Mouse (Mus musculus) ES-Bruce4 (cell line): Measurements from ENCODE around the gene Rab5if. TPM values are rescaled to one million over a fixed set of nuclear protein-coding genes. Genes with fewer than 3 reads are reported as not detected.
"Not testable (repeated sequence)": the region's sequence is repeated elsewhere in the genome, so short reads cannot be mapped to it uniquely, and the experiment has no call there.

Source experiments
- H3K27ac ChIP-seq: 2 replicates; pipeline ENCODE4 v1.5.1; 2012; ENCODE audit warnings: low read length, inconsistent platforms; ENCODE audit not compliant: insufficient read depth
- H3K27me3 ChIP-seq: 2 replicates; pipeline ENCODE4 v1.6.1; 2012; ENCODE audit warnings: mild to moderate bottlenecking, low read length, inconsistent platforms; ENCODE audit not compliant: control insufficient read depth, poor library complexity, insufficient read depth, severe bottlenecking
- H3K36me3 ChIP-seq: 2 replicates; pipeline ENCODE4 v1.6.1; 2012; ENCODE audit warnings: inconsistent platforms, mild to moderate bottlenecking, low read length, moderate library complexity; ENCODE audit not compliant: control insufficient read depth, poor library complexity, insufficient read depth, severe bottlenecking
- H3K4me1 ChIP-seq: one replicate; pipeline ENCODE4 v1.8.1; 2011; ENCODE audit warnings: low read length; ENCODE audit not compliant: control insufficient read depth, insufficient read depth
- H3K4me3 ChIP-seq: 2 replicates; pipeline ENCODE4 v1.5.1; 2011; ENCODE audit warnings: low read depth, mild to moderate bottlenecking, low read length
- H3K9ac ChIP-seq: 2 replicates; pipeline ENCODE4 v1.6.1; 2012; ENCODE audit warnings: low read depth, mild to moderate bottlenecking, inconsistent platforms; ENCODE audit not compliant: poor library complexity, severe bottlenecking
- H3K9me3 ChIP-seq: replicated peaks from 2 replicates; pipeline ENCODE4 v1.6.1; 2012; ENCODE audit warnings: mild to moderate bottlenecking, low read length, inconsistent platforms; ENCODE audit not compliant: control insufficient read depth, poor library complexity, insufficient read depth, severe bottlenecking
- CTCF ChIP-seq: IDR thresholded peaks from one replicate; pipeline ENCODE4 v1.8.1; 2011; ENCODE audit warnings: low read depth, low read length
- EP300 ChIP-seq: IDR thresholded peaks from 2 replicates; pipeline ENCODE4 v1.6.1; 2011; ENCODE audit warnings: low read depth, low read length; ENCODE audit not compliant: insufficient read depth
- POLR2A ChIP-seq: IDR thresholded peaks from one replicate; pipeline ENCODE4 v1.8.1; 2011; ENCODE audit warnings: low read length; ENCODE audit not compliant: insufficient read depth
- polyA plus RNA-seq: library from polyadenylated mRNA; stranded (reverse); fragments of >200 nt; gene quantifications from 2 replicates; pipeline ENCODE4 v1.2.4, GENCODE M21; 2011; ENCODE audit warnings: low read depth; ENCODE audit not compliant: missing spikeins, insufficient read depth, insufficient read length

The Rab5if gene
- polyA plus RNA-seq, 1 experiment, result 98.2 TPM

DNA sequence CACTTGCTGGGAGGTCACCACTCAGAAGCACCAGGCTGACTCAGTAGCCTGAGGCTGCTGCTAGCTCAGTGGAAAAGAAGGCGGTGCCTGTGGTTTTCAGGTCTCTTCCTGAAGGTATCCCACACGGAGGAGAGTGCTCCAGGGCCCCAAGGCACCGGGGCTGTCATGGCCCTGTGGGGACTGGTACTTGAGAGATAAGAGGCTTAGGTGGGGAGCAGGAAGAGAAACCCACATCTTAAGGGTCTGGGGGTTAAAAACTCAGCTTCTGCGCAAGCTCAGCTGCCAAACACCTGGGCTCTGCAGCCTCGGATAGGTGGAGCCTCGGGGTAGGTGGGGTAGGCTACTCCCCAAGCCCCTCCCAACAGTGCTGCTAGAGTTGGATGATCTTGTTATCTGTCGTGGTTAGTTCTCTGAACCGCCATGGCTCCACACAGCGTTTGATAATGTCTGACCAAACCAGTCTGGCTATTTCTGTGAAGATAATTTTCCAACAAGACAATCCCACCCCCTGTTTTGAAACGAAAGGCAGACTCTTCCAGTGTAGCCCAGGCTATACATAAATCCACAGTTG lies 19.6 kb downstream of the Rab5if start:
- H3K27me3 ChIP-seq, result no peaks in the 10 kb centered on the region
- no peak overlapping the region for H3K27ac ChIP-seq
- no peaks in the 10 kb centered on the region for H3K9me3 ChIP-seq
- TF ChIP-seq POLR2A (no peak), EP300 (no peak), CTCF (no peak)
- H3K36me3 ChIP-seq, result no peaks in the 10 kb centered on the region
- no peaks in the 10 kb centered on the region for H3K4me1 ChIP-seq
- H3K9ac ChIP-seq, result no peak overlapping the region
- H3K4me3 ChIP-seq, result no peak overlapping the region

DNA sequence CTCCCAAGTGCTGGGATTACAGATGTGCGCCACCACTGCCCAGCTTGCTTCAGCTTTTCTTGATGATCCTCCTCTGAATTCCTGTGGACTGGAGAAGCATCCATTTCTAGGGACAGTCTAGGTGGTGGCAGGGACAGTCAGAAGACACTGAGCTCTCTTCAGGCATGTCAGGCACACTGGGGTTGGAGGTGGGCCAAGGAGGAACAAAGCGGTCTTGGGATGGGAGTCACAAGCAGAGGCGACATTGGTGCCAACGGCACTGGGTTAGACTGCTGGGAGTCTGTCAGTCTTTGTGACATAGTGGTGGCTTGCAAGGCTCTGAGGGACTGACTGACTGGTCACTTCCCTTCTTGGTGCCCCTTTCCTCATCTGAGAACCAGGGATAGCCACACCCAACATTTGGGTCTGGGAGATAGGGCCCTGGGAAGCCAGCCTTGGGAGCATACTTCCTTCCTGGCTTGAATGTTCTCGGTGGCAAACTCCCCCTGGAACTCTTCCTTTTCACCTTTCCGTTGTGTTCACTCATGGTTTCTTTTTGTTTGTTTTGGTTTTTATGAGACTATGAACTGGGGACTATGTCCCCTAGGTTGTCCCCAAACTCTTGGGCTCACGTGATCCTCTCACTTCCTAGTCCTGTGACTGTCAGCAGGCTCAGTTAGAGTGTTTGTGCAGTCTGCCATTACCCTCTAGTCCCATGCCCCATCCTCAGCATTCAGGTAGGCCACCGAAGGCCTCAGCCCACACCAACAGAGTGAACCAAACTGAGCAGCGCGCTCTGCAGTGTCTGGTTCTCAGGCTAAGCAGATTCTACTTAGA lies 21.7 kb downstream of the Rab5if start:
- Histone ChIP-seq H3K27me3 (no peaks in the 10 kb centered on the region), H3K27ac (no peak overlapping the region), H3K4me3 (no peak overlapping the region), H3K9me3 (no peaks in the 10 kb centered on the region), H3K36me3 (no peaks in the 10 kb centered on the region), H3K4me1 (no peaks in the 10 kb centered on the region), H3K9ac (no peak overlapping the region)
- no peak for TF ChIP-seq EP300
- no peak for TF ChIP-seq CTCF
- TF ChIP-seq POLR2A, result no peak

DNA sequence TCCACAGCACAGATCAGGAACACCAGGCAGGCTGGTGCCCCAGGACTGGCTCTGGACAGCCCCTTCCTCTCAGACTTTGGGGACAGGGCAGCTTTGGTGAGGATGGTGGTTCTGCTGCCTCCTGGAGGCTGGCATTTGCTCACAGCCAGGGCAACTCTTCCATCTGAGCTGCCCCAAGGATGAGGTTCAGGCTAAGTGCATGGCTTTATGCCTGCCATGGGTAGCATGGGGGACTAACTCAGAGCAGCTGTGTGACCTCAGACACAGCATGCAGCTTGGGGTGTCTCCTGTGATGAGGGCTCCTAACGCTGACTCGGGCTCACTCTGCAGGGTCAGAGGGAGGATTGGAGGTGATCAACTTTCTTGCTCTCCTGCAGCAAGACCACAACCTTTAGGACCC lies 22.7 kb downstream of the Rab5if start:
- not testable (repeated sequence) for H3K9me3 ChIP-seq, H3K36me3 ChIP-seq, H3K9ac ChIP-seq, H3K27ac ChIP-seq, H3K27me3 ChIP-seq, H3K4me1 ChIP-seq, H3K4me3 ChIP-seq

DNA sequence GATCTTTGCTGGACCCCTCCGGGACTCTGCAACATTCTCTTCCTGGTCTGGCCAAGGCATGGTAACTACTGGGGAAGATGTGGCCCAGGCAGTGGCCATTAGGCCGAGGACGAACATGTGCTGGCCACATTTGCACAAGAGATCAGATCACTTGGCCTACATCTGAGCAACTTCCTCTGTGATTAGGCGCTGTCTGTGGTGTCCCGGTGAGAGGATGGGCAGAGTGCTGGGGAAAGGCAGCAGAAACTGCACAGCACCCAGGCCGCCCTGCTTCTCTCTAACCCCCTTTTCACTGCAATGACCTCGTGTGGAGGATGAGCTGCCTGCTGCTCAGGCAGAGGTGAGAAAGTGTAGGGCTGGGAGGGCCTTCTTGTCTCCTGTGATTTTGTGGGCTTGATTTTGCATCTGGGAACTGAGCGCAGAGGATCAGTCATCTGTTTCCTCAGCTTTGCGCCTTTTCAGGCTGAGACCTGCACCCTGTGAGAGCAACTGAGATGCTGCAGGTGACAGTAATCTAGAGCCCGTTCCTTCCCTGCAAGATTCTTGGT lies 23.2 kb downstream of the Rab5if start:
- TF ChIP-seq CTCF, result no peak
- TF ChIP-seq EP300, result no peak
- TF ChIP-seq POLR2A, result no peak
- Histone ChIP-seq H3K4me1 (no peaks in the 10 kb centered on the region), H3K4me3 (no peak overlapping the region), H3K9ac (no peak overlapping the region), H3K36me3 (no peaks in the 10 kb centered on the region), H3K9me3 (no peaks in the 10 kb centered on the region), H3K27ac (no peak overlapping the region), H3K27me3 (no peaks in the 10 kb centered on the region)

DNA sequence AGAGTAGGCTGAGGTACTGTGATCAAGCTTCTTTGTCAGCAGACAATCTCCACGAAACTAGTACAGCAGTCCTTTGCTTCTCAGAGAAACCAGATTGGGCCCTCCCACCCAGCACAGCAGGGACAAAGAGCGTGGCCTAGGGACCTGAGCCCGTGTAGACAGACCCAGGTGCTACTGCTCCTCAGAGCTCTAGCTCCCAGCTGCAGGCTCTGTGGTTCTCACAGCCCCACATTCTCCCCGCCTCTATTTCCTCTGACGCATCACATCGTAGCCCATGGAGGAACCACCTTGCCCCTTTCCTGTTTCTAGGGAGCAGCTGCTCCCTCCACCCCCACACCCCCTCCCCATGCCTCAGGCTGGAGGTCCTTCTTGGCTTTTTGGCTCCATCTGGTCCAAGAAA lies 24.1 kb downstream of the Rab5if start, which contains the start of gene Sla2:
TSS of gene Sla2 (minus strand) at position 176 of the 400 bp plus-strand sequence.
- TF ChIP-seq EP300, result no peak
- TF ChIP-seq POLR2A, result no peak
- no peak for TF ChIP-seq CTCF
- Histone ChIP-seq H3K36me3 (no peaks in the 10 kb centered on the region), H3K4me3 (no peak within 1 kb of the TSS), H3K9me3 (no peaks in the 10 kb centered on the region), H3K27ac (no peak within 1 kb of the TSS), H3K27me3 (no peaks in the 10 kb centered on the region), H3K9ac (no peak within 1 kb of the TSS), H3K4me1 (no peaks in the 10 kb centered on the region)

DNA sequence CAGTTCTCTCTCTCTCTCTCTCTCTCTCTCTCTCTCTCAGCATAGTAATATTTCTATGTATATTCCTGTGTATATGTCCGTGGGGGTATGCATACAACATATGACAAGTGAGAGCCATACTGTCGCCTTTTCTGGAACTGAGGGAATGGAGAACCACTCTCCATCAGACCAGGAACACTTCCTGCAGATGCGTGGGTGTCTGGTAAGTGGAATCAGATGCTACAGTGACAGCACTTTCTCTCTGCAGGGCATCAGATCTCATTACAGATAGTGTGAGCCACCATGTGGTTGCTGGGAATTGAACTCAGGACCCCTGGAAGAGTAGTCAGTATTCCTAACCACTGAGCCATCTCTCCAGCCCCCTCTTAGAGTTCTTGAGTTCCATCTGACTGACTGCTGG lies 25.6 kb downstream of the Rab5if start:
- Histone ChIP-seq H3K4me1 (no peaks in the 10 kb centered on the region), H3K27me3 (no peaks in the 10 kb centered on the region), H3K9ac (no peak overlapping the region), H3K36me3 (no peaks in the 10 kb centered on the region), H3K27ac (no peak overlapping the region), H3K9me3 (no peaks in the 10 kb centered on the region), H3K4me3 (no peak overlapping the region)
- no peak for TF ChIP-seq POLR2A
- no peak for TF ChIP-seq CTCF
- TF ChIP-seq EP300, result no peak
